Mouse (Mus musculus) kidney, adult 8-10 months (tissue): Measurements from ENCODE around the gene Ppp1r11.

Experiments
- DNase-seq, 2 experiments: peaks; one replicate each; pipeline ENCODE4 v3.0.0; 2022

Ppp1r11 gene

DNA sequence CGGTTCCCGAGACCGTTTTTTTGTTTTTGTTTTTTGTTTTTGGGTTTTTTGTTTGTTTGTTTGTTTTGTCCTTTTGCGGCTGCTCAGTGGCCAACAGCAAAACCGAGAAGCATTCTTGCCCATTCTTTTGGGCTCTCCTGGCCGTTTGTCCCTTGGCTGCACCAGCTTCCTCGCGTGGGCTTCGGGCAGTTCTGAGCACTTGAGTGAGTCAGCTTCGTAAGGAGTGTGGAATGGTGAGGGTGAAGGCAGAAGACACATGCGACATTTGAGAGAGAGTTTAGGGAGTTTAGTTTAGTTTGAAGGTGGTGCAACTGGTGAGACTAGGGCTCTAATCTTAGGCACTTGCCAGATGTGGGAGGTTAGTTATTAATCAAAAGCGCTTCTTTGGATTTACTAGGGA lies 7.3 kb upstream of the Ppp1r11 start:
- DNase-seq: no peak

DNA sequence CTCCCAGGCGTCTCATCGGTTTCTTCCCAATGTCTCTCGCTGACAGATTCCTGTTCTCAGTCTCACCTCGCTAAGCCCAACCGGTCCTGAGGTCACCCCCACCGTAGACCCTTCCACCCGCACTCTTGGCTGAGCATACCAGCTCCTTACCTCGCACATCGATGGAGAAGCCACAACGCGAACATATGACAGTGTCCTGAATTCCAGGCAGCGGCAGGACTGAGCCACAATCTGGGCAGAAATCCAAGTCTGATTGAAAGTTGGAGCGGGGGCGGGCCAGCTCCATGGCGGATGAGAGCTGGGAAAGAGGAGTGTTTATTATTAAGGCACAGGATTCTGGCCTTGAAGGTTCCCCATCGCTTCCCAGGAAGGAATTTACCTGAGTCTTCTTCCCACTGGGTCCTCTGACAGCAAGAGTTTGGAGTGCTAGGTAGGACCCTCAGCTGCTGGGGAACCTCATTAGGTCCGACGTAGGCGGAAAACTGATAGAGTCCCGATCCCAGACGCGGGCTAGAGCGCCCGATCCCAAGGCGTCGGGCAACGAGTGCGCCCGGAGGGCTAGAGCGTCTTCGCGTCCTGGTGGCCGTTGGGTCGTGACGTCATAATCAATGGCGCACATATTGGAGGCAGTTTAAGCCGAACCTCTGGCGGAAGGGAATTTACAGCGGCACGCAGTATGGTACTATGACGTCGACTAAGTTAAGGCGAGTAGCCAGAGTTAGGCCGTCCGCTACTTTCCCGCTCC lies 6.6 kb upstream of the Ppp1r11 start, which contains the start of the genes Znrd1 and Znrd1as:
Gene Znrd1, minus strand, starts transcription at position 561 of the 745 bp plus-strand sequence.
Gene Znrd1as, plus strand, starts transcription at position 594 of the 745 bp plus-strand sequence.
- peak; percentile 95 to 96 for DNase-seq

DNA sequence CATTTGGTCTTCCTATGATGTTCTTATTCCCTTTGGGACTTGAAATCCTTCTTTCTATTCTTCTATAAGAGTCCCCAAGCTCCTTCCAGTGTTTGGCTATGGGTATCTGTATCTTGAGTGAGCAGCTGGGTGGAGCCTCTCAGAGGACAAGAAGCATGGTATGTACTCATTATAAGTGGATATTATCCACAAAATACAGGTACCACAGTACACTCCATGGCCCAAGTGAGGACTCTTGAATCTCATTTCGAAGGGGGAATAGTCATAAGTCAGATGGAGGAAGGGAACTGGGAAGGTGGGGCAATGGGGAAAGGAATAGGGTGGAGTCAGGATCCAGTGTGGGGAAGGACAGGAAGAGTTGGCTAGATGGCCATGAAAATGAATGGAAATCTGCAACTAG lies 1.5 kb upstream of the Ppp1r11 start:
- no peak for DNase-seq

DNA sequence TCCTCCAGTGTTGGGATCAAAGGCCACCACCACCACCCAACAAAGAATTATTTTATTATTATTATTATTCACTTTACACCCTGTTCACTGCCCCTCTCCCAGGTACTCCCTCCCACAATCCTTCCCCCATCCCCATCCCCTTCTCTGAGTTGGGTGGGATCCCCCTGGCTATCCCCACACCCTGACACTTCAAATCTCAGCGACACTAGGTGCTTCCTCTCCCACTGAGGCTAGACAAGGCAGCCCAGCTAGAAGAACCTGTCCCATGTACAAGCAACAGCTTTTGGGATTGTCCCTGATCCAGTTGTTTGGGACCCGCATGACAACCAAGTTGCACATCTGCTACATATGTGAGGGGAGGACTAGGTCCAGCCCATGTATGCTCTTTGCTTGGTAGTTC lies 1.1 kb upstream of the Ppp1r11 start:
- no peak for DNase-seq

DNA sequence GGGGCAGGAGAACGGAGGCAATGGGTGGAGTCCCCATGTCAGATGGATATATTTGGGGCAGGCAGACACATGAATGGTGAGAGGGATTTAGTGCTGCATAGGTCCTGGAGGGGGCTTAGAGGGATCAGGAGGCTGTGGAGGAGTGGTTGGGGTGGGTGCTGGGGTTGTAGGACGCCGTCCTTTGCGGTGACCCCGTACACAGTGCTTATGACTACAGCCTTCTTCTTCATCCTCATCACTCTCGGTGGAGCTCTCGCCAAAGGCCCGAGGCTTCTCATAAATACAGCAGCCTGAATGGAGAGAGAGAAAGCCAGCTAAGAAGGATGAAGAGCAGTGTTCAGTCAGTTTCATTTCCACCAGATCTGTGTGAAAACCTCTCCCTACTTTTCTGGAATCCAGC lies 2.3 kb downstream of the Ppp1r11 start:
- no peak for DNase-seq

DNA sequence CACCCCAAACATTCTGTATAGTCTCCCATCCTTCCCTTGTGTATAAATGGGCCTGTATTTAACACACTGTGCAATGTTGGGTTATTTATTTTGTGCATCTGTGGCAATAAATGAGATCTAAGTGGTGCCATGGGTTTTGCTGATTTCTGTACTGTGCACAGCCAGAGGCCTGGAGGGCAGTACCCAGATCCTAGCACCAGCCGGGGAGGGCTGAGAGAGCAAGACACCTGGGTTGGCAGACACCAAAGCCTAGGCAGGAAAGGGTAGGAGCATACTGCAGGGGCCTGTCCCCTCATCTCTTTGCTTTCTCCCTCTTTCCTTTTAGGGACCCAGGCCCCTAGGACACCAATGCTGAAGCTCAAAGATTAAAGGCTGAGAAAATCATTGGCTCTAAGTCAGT lies 3.3 kb downstream of the Ppp1r11 start:
- DNase-seq: no peak

DNA sequence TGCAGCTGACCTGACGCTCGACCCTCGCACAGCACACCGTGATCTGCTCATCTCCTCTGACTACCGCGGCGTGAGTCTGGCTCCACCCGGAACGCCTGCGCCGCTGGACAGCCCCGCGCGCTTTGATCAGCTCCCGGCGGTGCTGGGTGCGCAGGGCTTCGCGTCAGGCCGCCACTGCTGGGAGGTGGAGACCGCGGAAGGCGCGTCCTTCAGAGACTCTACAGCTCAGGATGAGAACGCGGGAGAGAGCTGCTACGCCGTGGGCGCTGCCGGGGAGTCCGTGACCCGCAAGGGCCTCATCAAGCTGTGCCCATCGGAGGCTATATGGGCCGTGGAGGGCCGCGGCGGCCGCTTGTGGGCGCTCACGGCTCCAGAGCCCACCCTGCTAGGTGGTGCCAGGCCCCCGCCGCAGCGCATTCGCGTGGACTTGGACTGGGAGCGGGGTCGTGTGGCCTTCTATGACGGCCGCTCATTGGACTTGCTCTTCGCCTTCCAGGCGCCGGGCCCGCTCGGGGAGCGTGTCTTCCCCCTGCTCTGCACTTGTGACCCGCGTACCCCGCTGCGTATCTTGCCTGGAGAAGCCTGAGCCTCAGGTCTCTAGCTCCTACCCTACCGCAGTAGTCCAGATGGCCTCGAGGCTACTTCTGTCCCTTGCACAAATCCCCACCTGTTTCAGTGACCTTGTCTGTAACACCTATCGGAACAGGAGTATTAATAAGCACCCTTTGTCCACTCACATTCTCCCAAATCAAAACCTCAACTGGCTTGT lies 4.3 kb downstream of the Ppp1r11 start:
- peak in 1 of 2 experiments; percentile 41 for DNase-seq

DNA sequence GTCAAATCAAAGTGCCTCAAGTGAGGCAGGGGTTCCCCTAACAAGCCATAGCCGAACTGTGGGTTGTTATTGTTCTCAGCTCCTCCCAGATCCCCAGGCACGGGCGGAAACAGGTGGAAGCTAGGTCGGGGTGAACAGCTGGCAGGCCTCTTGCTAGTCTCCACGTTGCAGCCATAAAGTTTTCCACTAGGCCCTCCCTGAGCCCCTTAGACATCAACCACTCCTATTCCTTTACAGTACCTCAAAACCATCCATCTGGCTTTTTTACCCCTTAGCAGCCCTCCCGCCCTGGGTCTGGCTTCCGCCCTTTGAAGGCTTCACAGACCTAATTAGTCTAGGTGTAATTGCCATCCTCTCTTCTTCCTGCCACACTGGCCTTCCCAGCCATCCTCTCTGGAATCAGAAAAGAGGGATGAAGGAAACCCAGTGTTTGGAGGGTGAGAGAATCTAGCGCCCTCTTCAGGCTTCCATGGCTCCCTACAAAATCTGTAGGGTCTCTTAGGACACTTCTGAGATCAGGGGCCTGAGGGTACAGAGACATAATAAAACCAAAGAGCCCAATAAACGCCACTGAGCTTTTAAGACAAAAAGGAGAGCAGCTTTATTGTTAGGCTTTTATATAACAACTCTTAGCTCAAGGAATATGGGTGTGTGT lies 7.3 kb downstream of the Ppp1r11 start:
- no peak for DNase-seq

DNA sequence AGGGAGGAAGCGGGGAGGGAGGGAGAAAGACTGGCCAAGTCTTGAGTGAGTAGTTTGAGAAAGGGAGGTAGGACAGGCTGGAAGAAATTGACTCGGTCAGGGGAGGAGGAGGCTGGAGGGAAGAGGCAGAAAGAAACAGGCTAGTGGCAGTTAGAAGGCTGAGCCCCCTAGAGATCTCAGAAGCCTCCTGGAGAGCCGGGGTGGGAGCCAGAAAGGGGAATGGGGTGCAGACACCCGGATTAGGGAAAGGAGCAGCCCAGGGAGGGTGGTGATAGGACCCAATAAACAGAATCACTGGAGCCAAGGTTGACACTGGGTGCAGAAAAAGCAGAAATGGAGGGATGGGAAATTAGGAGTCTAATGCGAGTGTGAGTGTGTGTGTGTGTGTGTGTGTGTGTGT lies 7.8 kb downstream of the Ppp1r11 start:
- DNase-seq: no peak

DNA sequence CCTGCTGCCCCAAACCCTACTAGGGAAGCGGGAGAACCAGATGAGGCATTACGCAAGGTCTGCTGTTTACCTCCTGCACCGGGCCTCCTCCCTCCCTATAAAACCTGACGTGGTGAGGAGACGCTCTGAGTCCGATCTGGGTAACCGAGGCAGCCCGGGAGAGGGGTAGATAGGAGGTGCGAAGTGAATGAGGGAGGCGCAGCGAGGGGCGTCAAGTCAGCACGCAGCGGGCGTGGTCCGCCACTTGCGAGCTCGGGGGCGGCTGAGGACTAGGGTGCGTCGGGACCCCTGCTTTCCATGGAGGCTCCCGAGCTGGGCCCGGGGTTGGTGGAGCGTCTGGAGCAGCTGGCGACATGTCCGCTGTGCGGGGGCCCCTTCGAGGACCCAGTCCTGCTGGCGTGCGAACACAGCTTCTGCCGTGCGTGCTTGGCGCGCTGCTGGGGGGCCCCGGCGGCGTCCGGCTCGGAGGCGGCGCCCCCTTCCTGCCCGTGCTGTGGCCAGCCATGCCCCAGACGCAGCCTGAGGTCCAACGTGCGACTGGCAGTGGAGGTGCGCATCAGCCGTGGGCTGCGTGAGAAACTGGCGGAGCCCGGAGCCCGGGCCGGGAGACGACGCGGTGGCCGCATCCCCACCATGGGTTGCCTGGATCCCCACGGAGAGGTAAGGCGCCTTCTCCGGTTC lies 8.6 kb downstream of the Ppp1r11 start, which contains the start of gene Rnf39:
Gene Rnf39, plus strand, starts transcription at position 128 of the 681 bp plus-strand sequence.
- no peak for DNase-seq

DNA sequence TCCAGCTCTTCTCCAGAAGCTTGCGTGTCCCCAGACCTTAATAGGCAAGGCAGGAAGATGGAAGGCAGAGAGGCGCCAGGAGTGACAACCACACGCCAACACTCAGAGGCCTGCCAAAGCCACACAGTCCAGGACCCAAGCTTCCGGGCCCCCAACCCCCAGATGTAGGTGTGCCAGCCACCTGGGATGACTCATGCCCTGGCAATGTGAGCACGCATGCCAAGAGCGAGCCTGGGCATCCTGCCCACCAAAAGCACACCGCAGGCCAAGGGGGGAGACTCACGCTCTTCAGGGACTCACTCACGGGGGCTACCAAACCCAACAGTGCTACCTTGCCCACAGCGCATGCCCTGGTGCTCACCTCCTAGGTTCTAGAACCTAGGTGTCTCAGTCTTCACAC lies 9.2 kb downstream of the Ppp1r11 start:
- DNase-seq: peak; percentile 43 to 45

DNA sequence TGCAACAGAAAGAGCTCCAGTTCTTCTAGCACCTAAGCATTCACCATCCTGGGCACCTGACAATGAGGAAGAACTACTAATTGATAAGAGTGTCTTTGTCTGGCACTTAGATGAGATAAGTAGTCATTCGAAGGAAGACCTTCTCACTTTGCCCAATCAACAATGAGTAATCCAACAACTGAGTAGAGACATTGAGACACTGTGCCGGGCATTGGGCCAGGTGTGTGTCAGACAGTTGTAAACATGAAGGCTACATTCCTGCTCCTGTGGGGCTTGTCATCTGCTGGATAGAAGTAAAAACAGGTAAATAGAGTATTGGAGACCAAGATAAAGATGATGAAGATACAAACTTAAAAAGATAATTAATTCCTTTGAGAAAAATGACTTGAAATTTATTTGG lies 13.5 kb downstream of the Ppp1r11 start:
- DNase-seq: no peak

DNA sequence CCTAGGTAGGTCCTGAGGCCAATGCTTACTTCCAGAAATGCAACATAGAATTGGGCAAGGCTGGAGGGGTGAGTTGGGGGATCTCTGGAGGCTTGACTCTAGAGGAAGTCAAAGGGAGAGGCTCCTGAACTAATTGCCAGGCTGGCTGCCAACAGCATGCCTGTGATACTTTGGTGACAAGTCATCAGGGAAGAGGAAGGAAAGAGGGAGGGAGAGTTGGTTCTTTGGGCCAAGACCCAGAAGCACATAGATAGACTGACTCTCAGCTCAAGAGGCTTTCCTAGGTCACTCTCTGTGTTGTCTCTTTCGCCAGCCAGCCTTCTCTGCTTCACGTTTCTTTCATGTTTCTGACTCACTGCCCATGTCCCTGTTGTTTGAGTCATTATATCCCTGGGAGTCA lies 19.7 kb downstream of the Ppp1r11 start:
- peak in 1 of 2 experiments; percentile 42 for DNase-seq

DNA sequence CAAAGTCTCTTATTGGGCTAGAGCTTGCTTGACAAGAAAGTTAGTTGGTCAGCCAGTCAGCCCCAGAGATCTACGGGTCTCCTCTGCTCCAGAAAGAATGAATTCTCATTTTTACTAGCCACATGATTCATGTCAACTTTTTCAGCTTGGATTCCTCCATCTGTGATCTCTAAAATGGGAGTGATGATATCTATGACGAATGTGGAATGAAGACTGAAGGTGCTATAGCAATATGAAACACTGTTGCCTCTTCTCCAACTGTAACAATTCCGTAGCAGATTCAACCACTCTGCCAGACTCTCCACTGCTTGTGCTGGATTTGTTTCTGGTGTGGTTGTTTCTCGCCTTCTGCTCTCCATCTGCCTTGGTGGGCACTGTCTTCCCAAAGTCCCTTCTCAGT lies 20.4 kb downstream of the Ppp1r11 start:
- DNase-seq: no peak

DNA sequence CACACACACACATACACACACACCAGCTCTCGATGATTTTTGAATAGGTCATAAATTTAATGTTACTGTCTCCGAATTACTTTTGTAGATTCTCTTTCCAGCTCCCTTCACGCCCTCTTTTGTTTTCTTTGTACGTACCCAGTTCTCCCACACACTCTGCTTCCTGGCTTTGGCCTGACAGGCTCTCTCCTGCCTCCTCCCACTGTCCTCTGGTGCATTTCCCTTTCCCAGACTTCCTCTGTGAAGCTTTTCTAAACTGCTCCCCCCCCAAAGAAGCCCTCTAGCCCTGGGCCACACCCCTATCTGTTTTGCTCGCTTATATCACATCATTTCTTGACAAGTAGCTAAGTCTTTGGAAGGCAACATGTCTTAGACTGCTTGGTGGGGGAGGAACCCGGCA lies 21.3 kb downstream of the Ppp1r11 start:
- DNase-seq: peak in 1 of 2 experiments; percentile 26

DNA sequence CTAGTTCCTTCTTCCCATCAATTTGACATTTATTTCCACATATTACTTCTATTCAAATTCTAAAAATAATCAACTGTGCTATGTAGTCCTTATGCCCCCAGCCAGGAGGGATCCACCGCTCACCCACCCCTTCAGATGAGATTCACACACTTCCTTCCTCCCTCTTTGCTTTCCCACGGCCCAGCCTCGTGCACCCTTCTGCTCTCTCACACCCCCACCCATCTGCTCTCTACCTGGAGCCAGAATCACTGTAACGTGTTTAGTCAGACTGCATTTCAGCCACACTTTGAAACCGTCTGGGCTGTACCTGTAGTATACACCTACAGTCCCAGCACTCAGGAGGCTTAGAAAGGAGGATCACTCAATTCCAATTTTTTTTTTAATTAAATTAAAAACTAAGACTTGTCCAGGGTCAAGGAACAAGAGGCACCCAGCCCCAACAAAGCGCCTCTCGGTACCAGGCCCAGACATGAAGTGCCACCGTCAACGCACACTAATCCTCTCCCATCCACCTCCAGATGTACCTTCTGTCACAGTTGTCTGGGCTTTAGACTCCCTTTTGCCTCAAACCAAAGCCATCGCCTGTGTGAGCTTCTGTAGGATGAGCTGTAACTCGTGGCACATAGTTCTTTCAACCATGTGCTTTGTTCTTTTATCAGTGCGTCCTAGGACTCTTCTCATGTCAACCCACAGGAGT lies 22.2 kb downstream of the Ppp1r11 start:
- no peak for DNase-seq

DNA sequence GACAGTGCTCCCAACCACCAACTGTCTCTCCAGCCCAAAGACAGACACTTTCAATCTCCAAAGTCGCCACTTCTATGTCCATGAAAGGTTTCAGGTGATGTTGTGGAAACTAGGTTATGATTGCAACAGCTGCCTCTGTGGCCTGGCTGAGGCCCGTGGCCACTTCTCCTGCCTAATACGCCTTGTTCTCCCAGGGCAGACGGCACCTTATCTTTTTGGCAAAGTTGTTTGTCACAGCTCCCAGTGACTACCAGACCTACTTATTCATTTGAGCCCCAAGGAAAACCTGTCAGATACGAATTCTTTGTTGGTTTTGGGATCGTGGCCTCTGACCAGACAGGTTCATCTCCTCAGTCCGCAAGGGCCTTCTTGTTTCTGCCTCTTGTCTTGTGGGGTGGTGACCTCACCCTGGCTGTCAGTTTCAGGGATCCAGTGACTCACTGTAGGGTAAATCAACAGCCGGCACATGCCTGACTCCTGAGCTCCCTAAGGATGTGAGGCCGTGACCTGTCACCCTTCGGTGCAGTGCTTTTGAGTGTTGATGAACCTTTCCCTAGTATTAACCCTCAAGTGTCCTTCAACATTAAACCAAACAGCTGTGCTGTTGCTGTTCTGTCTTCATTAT lies 23.9 kb downstream of the Ppp1r11 start:
- no peak for DNase-seq

DNA sequence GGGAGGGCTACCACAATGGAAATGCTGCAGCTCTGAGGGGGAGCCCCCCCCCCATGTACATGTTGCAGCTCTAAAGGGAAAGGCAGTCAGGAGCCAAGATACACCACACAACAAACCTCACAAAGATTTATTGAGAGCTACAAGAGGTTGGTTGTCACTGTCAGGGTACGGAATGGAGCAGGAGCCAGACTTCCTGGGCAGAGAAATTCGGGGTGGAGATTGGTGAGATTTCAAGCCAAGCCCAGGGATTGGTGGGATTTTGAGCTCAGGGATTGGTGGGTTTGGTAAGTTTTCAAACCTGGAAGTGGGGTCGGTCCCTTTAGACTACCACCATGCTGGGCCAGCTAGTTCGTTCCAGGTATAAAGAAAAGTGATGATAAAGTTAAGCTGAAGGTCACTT lies 28.1 kb downstream of the Ppp1r11 start:
- DNase-seq: no peak

DNA sequence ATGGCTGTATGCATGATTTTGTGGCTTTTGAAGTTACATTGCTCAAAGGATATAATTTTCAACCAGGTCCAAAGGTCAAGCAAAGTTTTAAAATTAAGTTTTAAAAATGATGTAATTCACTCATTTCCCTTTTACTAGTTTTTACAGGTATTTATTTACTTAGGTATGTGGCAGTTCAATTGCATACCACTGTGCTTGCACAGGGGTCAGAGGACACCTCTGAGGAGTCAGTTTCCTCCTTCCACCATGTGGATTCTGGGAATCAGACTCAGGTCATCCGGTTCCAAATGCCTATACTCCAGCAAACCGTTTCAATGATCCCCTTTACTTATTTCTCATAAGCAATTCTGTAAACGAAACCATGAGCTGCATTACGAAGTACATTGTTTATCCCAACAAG lies 28.8 kb downstream of the Ppp1r11 start:
- no peak for DNase-seq

DNA sequence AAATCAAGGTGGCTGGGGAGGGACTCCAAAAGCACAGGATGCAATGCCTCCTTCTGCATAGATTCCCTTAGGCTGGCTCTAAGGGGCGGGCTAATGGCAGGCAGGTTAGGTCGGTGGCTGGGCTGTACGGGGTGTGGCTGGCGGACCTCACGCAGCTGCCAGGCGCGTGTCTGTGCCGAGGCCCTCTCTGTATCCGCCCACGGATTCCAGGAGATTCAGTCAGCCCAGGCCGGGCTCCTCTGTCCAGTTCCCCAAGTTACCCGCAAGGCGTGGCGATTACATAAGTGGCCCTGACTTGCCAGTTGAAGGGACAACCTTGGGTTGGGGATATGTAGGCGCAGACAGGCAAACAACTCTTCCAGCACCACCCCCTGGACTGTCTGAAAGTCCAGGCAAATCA lies 31.3 kb downstream of the Ppp1r11 start:
- DNase-seq: no peak

DNA sequence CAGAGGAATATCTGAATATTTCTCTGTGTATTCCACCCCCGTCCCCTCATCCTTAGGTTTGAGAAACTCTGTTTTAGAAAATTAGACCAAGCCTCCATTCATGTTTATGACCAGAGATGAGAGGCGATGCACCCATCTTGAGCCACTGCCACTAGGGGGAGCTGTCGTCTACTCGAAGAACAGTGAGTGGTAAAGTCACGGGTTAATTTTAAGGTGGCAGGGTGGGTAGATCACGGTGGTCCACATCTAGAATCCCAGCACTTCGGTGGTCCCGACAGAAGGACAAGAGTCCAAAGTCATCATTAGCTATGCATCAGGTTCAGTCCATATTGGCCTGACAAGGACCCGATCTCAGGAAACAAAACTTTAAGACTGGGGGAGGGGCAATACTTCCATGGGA lies 36.5 kb downstream of the Ppp1r11 start:
- DNase-seq: peak; percentile 17 to 68

DNA sequence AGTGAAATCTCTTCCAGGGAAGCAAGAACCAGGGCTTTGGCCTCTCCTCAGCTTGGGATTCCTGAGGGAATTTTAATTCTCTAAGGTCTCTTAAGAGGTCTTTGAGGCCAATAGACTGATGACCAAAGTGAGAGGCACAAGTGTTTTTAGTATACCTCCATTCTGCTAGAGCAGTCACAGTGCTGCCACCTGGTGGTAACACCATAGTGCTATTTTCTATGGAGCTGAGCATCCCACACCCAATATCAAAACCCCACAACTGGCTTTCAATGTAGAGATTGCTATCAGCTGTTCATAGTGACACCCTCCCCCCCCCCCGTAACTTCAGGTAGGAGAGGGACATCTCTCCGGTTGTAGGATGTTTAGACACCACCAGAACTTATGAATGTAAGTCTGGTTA lies 37.4 kb downstream of the Ppp1r11 start:
- peak; percentile 56 to 82 for DNase-seq
